Mouse (Mus musculus): Measurements from ENCODE around the gene Klhl32. TPM values are rescaled to one million over a fixed set of nuclear protein-coding genes. Genes with fewer than 3 reads are reported as not detected.

Gene Klhl32
- total and polyA plus RNA-seq, 2 experiments, result 0.05 to 0.18 TPM

- H3K4me3 ChIP-seq (ENCODE audit: insufficient read depth, low read depth, low read length), result no peak overlapping the region
- H3K27ac ChIP-seq (replicated peaks; ENCODE audit: insufficient read depth, low read depth, low read length), result no peak overlapping the region
- no peaks in the 10 kb centered on the region for H3K79me2 ChIP-seq (ENCODE audit: control insufficient read depth, insufficient read depth, low read length)
- WGBS, result 80% methylated on average over 1 of the region's 1 CpGs
- H3K9ac ChIP-seq (ENCODE audit: low read depth, low read length), result no peak overlapping the region
- no peaks in the 10 kb centered on the region for H3K27me3 ChIP-seq (ENCODE audit: control insufficient read depth, insufficient read depth, low read length)
- DNase-seq (ENCODE audit: extremely low read depth, low read depth, low spot score), result no peak
- no peaks in the 10 kb centered on the region for H3K36me3 ChIP-seq (ENCODE audit: control insufficient read depth, insufficient read depth, low read length)
- H3K4me1 ChIP-seq (ENCODE audit: control insufficient read depth, insufficient read depth, low read length), result no peaks in the 10 kb centered on the region
- TF ChIP-seq POLR2A (IDR thresholded peaks at IDR 0.05; ENCODE audit: extremely low read depth, insufficient read depth, low read length) (no peak), CTCF (IDR thresholded peaks at IDR 0.05; ENCODE audit: low read depth, low read length) (no peak)
Observed at GRCm38 (mm10) chr4:24627871-24628270, 223.1 kb downstream of the Klhl32 start.

DNA sequence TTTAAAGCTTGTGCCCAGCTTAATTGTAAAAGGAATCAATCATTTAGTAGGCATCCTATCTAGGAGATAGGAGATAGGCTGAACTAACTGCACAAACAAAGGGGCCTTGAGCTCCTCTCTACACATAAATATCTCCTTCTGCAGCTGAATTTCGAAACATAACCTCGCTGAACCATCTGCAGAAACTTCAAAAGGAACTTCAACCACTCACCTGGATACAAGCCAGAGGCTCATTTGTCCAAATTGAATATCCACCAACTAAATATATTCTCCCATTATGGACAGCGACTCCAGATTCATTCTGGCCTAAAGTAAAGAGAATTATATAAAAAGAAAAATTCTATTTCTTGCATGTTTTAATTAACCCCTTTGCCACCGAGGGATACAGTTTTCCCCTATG, 224.2 kb downstream of the Klhl32 start:
- no peak overlapping the region for H3K9ac ChIP-seq (ENCODE audit: low read depth, low read length)
- no peaks in the 10 kb centered on the region for H3K27me3 ChIP-seq (ENCODE audit: control insufficient read depth, insufficient read depth, low read length)
- no peak overlapping the region for H3K4me3 ChIP-seq (ENCODE audit: insufficient read depth, low read depth, low read length)
- no peaks in the 10 kb centered on the region for H3K4me1 ChIP-seq (ENCODE audit: control insufficient read depth, insufficient read depth, low read length)
- peak; percentile 29 for DNase-seq (ENCODE audit: extremely low read depth, low read depth, low spot score)
- H3K79me2 ChIP-seq (ENCODE audit: control insufficient read depth, insufficient read depth, low read length), result no peaks in the 10 kb centered on the region
- H3K36me3 ChIP-seq (ENCODE audit: control insufficient read depth, insufficient read depth, low read length), result no peaks in the 10 kb centered on the region
- no peak overlapping the region for H3K27ac ChIP-seq (replicated peaks; ENCODE audit: insufficient read depth, low read depth, low read length)
- TF ChIP-seq CTCF (IDR thresholded peaks at IDR 0.05; ENCODE audit: low read depth, low read length) (no peak), POLR2A (IDR thresholded peaks at IDR 0.05; ENCODE audit: extremely low read depth, insufficient read depth, low read length) (no peak)
- 62% methylated on average over 4 of the region's 4 CpGs for WGBS

DNA sequence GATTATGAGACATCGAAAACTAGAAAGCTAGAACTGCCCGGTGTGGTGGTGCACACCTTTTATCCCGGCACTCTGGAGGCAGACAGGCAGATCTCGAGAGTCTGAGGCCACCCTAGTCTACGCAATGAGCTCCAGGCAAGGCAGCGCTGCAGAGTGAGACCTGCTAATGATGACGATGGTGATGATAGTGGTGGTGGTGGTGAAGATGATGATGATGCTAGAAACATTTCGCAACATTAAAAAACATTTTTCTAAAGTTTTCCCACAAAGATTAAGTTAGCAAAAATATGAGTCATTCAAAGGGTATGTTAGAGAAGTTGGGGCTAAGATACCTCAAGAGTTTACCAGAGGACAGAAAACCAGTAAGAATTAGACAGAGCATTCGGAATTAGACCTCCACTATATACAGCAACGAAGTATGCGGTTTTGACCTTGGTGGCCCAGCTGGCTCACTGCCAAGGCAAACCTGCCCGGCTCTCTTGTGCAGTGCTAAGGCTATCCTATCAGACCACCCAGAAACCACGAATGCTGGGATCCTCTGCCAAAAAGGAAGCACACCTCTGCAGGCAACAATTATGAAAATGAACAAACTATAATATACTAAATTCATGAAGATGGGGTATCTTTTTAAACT, 224.9 kb downstream of the Klhl32 start:
- Histone ChIP-seq H3K4me1 (ENCODE audit: control insufficient read depth, insufficient read depth, low read length) (no peaks in the 10 kb centered on the region), H3K79me2 (ENCODE audit: control insufficient read depth, insufficient read depth, low read length) (no peaks in the 10 kb centered on the region), H3K27ac (replicated peaks; ENCODE audit: insufficient read depth, low read depth, low read length) (no peak overlapping the region), H3K36me3 (ENCODE audit: control insufficient read depth, insufficient read depth, low read length) (no peaks in the 10 kb centered on the region), H3K27me3 (ENCODE audit: control insufficient read depth, insufficient read depth, low read length) (no peaks in the 10 kb centered on the region), H3K9ac (ENCODE audit: low read depth, low read length) (no peak overlapping the region), H3K4me3 (ENCODE audit: insufficient read depth, low read depth, low read length) (no peak overlapping the region)
- DNase-seq (ENCODE audit: extremely low read depth, low read depth, low spot score), result no peak
- 62% methylated on average over 13 of the region's 13 CpGs for WGBS
- no peak for TF ChIP-seq CTCF (IDR thresholded peaks at IDR 0.05; ENCODE audit: low read depth, low read length)
- TF ChIP-seq POLR2A (IDR thresholded peaks at IDR 0.05; ENCODE audit: extremely low read depth, insufficient read depth, low read length), result no peak

- H3K9ac ChIP-seq (ENCODE audit: low read depth, low read length), result no peak overlapping the region
- H3K4me1 ChIP-seq (ENCODE audit: control insufficient read depth, insufficient read depth, low read length), result no peaks in the 10 kb centered on the region
- H3K4me3 ChIP-seq (ENCODE audit: insufficient read depth, low read depth, low read length), result no peak overlapping the region
- H3K27ac ChIP-seq (replicated peaks; ENCODE audit: insufficient read depth, low read depth, low read length), result no peak overlapping the region
- 80% methylated on average over 9 of the region's 9 CpGs for WGBS
- DNase-seq (ENCODE audit: extremely low read depth, low read depth, low spot score), result no peak
- H3K36me3 ChIP-seq (ENCODE audit: control insufficient read depth, insufficient read depth, low read length), result no peaks in the 10 kb centered on the region
- no peak for TF ChIP-seq CTCF (IDR thresholded peaks at IDR 0.05; ENCODE audit: low read depth, low read length)
- TF ChIP-seq POLR2A (IDR thresholded peaks at IDR 0.05; ENCODE audit: extremely low read depth, insufficient read depth, low read length), result no peak
- H3K79me2 ChIP-seq (ENCODE audit: control insufficient read depth, insufficient read depth, low read length), result no peaks in the 10 kb centered on the region
- H3K27me3 ChIP-seq (ENCODE audit: control insufficient read depth, insufficient read depth, low read length), result no peaks in the 10 kb centered on the region
Observed at GRCm38 (mm10) chr4:24621422-24622187, 229.3 kb downstream of the Klhl32 start.

- no peak overlapping the region for H3K4me3 ChIP-seq (ENCODE audit: insufficient read depth, low read depth, low read length)
- H3K27ac ChIP-seq (replicated peaks; ENCODE audit: insufficient read depth, low read depth, low read length), result no peak overlapping the region
- no peaks in the 10 kb centered on the region for H3K4me1 ChIP-seq (ENCODE audit: control insufficient read depth, insufficient read depth, low read length)
- H3K9ac ChIP-seq (ENCODE audit: low read depth, low read length), result no peak overlapping the region
- no peaks in the 10 kb centered on the region for H3K36me3 ChIP-seq (ENCODE audit: control insufficient read depth, insufficient read depth, low read length)
- DNase-seq (ENCODE audit: extremely low read depth, low read depth, low spot score), result peak; percentile 73
- 45% methylated on average over 5 of the region's 5 CpGs for WGBS
- H3K27me3 ChIP-seq (ENCODE audit: control insufficient read depth, insufficient read depth, low read length), result no peaks in the 10 kb centered on the region
- TF ChIP-seq POLR2A (IDR thresholded peaks at IDR 0.05; ENCODE audit: extremely low read depth, insufficient read depth, low read length) (no peak), CTCF (IDR thresholded peaks at IDR 0.05; ENCODE audit: low read depth, low read length) (peak; percentile 25)
- no peaks in the 10 kb centered on the region for H3K79me2 ChIP-seq (ENCODE audit: control insufficient read depth, insufficient read depth, low read length)
Observed at GRCm38 (mm10) chr4:24620440-24620839, 230.5 kb downstream of the Klhl32 start.

- no peak overlapping the region for H3K4me3 ChIP-seq (ENCODE audit: insufficient read depth, low read depth, low read length)
- no peak overlapping the region for H3K9ac ChIP-seq (ENCODE audit: low read depth, low read length)
- no peaks in the 10 kb centered on the region for H3K27me3 ChIP-seq (ENCODE audit: control insufficient read depth, insufficient read depth, low read length)
- H3K27ac ChIP-seq (replicated peaks; ENCODE audit: insufficient read depth, low read depth, low read length), result no peak overlapping the region
- 67% methylated on average over 6 of the region's 6 CpGs for WGBS
- DNase-seq (ENCODE audit: extremely low read depth, low read depth, low spot score), result no peak
- no peaks in the 10 kb centered on the region for H3K4me1 ChIP-seq (ENCODE audit: control insufficient read depth, insufficient read depth, low read length)
- TF ChIP-seq POLR2A (IDR thresholded peaks at IDR 0.05; ENCODE audit: extremely low read depth, insufficient read depth, low read length) (no peak), CTCF (IDR thresholded peaks at IDR 0.05; ENCODE audit: low read depth, low read length) (no peak)
- H3K79me2 ChIP-seq (ENCODE audit: control insufficient read depth, insufficient read depth, low read length), result no peaks in the 10 kb centered on the region
- H3K36me3 ChIP-seq (ENCODE audit: control insufficient read depth, insufficient read depth, low read length), result no peaks in the 10 kb centered on the region
Observed at GRCm38 (mm10) chr4:24620005-24620404, 230.9 kb downstream of the Klhl32 start.

All from liver, adult 2 months (tissue).